Comparison of ENCODE assay signal across 10 mouse cellular contexts in the genomic region with DNA sequence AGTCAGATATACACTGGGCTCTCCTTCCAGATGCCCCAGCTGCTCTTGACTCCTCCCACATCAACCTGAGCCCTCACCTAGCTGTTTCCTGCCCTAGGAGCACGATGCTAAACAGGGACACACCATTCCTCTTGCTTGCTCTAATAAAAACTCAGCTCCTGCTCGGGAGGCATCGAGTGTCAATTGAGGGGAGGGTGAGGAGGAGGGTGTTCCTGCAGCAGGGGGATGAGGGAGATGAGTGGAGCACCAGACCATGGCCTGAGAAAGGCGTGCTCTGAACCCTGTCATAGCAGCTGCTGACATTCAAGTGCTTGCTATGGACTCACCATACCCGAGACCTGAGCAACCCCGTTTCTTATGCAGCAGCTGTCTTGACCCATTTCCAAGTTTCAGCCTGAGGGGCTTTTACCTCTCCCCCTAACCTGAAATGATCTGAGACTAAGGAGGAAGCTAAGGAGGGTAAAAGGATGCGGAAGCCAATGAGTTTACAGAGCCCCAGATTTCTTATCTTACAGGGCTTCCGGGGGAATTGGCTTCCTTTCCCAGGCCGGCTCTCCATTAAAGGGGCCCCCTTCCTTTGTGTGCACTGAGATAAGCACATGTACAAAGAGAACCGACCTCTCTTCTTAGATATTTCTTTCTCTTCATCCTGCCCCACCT. TPM values are rescaled to one million over a fixed set of nuclear protein-coding genes. Genes with fewer than 3 reads are reported as not detected.
DNase-seq lines count a peak whose midpoint lies in the region; ATAC-seq lines count a peak whose summit lies in the region.
"Had no signal": no experiment of that assay in that cellular context is flagged by ENCODE, and none has a peak within 500 bp of the region (broad histone marks: within the 10 kb centered on the region; RNA-seq: fewer than 3 reads in every experiment).

No protein-coding gene starts in this region.

- peak overlapping the region; percentile 52 for H3K4me2 ChIP-seq in liver, embryonic 16.5 days (ENCODE audit: low read depth, low read length)
- H3K4me2 ChIP-seq in hindbrain, embryonic 16.5 days (ENCODE audit: low read length) = no peak overlapping the region

- no peak overlapping the region for H3K9ac ChIP-seq in liver, embryonic 16.5 days (ENCODE audit: low read depth, low read length)
- no peak overlapping the region for H3K9ac ChIP-seq in hindbrain, embryonic 16.5 days (ENCODE audit: low read depth, low read length)

- intact Hi-C loops in heart, postnatal 10 days (cut with DNase I) = no loop called here

- 0 out of 2 replicates have a peak, but pooled peaks have one; percentile 46 for ATAC-seq in erythroid progenitor cell, adult 5-6 weeks (replicated peaks; ENCODE audit: low FRiP score, poor library complexity, severe bottlenecking)
- peak; percentile 66 for ATAC-seq in liver, embryonic 16.5 days (ENCODE audit: low read depth)
- no peak for ATAC-seq in hindbrain, embryonic 16.5 days

- no peaks in the 10 kb centered on the region for H3K36me3 ChIP-seq in liver, embryonic 16.5 days (ENCODE audit: control insufficient read depth, insufficient read depth)
- H3K36me3 ChIP-seq in hindbrain, embryonic 16.5 days (ENCODE audit: control insufficient read depth, insufficient read depth, low read length) = no peaks in the 10 kb centered on the region

- H3K4me1 ChIP-seq in liver, embryonic 16.5 days (ENCODE audit: control insufficient read depth, low read depth, low read length) = peaks cover 13% of the 10 kb centered on the region
- no peaks in the 10 kb centered on the region for H3K4me1 ChIP-seq in hindbrain, embryonic 16.5 days (ENCODE audit: control insufficient read depth, insufficient read depth, low read depth, low read length)

- H3K27ac ChIP-seq in liver, embryonic 16.5 days (ENCODE audit: low read length) = peak overlapping the region; percentile 33; the same call in 1 of the 2 replicates
- H3K27ac ChIP-seq in hindbrain, embryonic 16.5 days (ENCODE audit: low read depth, low read length) = no peak overlapping the region

- DNase-seq in heart, adult 11 months = peak; percentile 93
- DNase-seq in heart, postnatal 10 days = no peak
- DNase-seq in 416B (ENCODE audit: low read depth) = peak; percentile 79
- no peak for DNase-seq in adrenal gland, adult 2 months
- DNase-seq in kidney, postnatal 36 days = no peak

- no peaks in the 10 kb centered on the region for H3K27me3 ChIP-seq in liver, embryonic 16.5 days (ENCODE audit: control insufficient read depth, insufficient read depth, low read depth, low read length)
- H3K27me3 ChIP-seq in hindbrain, embryonic 16.5 days (replicated peaks; ENCODE audit: control insufficient read depth, insufficient read depth, low read length) = no peaks in the 10 kb centered on the region
- H3K27me3 ChIP-seq: CH12.LX had no signal

- peak overlapping the region; percentile 13; the same call in 1 of the 2 replicates for H3K4me3 ChIP-seq in liver, embryonic 16.5 days (ENCODE audit: low read depth, low read length)
- no peak overlapping the region for H3K4me3 ChIP-seq in hindbrain, embryonic 16.5 days (ENCODE audit: low read length)
- H3K4me3 ChIP-seq: myocyte had no signal

- WGBS in liver, embryonic 16.5 days (ENCODE audit: insufficient replicate concordance) = 3% methylated on average over 10 of the region's 10 CpGs
- WGBS in hindbrain, embryonic 16.5 days = 42% methylated on average over 10 of the region's 10 CpGs

- no peaks in the 10 kb centered on the region for H3K9me3 ChIP-seq in liver, embryonic 16.5 days (replicated peaks; ENCODE audit: control insufficient read depth, low read length)
- no peaks in the 10 kb centered on the region for H3K9me3 ChIP-seq in hindbrain, embryonic 16.5 days (ENCODE audit: control insufficient read depth, low read length)

RNA-seq across cellular contexts. Expression of gene Cdc7, which starts 51.4 kb away (rescaled TPM):
- 1 to 10 TPM; 3.1 to 4.6 TPM for total RNA-seq in heart, postnatal 10 days (2021)
- total RNA-seq in erythroid progenitor cell, adult 5-6 weeks (2015; ENCODE audit: low replicate concordance) = 45.4 and 69.6 TPM in 2 replicates
- 17.3 and 52.6 TPM in 2 replicates for total RNA-seq in erythroid progenitor cell, adult 5-6 weeks (2017; ENCODE audit: low replicate concordance)
- polyA plus RNA-seq in liver, embryonic 16.5 days (2015; fragmentation: Nextera tagmentation; extraction: Ambion mirVana) = 15.0 and 15.9 TPM in 2 replicates
- polyA plus RNA-seq in hindbrain, embryonic 16.5 days (2015; fragmentation: Nextera tagmentation; extraction: Ambion mirVana) = 37.0 and 46.5 TPM in 2 replicates
- total RNA-seq in adrenal gland, adult 2 months (2021) = 1 to 10 TPM; 2.3 to 2.9 TPM
- 2.6 and 3.3 TPM in 2 replicates for polyA plus RNA-seq in adrenal gland, adult 2 months (2012; rRNA removed)

Comparison
In these comparisons a context has a peak if more than half of its experiments do, and no peak if none do; other contexts are left out.
1. DNase-seq: peak in heart, adult 11 months (single experiment) and 416B (single experiment); none in heart, postnatal 10 days (0 of 2), adrenal gland, adult 2 months (single experiment) and kidney, postnatal 36 days (0 of 2).